Mouse (Mus musculus) kidney, embryonic 15.5 days (tissue): ENCODE results near the gene Ccdc174. TPM values are rescaled to one million over a fixed set of nuclear protein-coding genes. Genes with fewer than 3 reads are reported as not detected.

ENCODE experiments used
- ATAC-seq: fragments of 200-750 bp; cut with Nextera tagmentation; replicated peaks from 2 replicates; pipeline ENCODE4 v1.8.0; 2017; ENCODE audit warnings: moderate TSS enrichment; ENCODE audit not compliant: low FRiP score
- H3K27ac ChIP-seq: fragments of 300-500 bp; sonication (generic); 2 replicates; pipeline ENCODE4 v1.5.1; 2015; ENCODE audit warnings: mild to moderate bottlenecking, inconsistent platforms
- H3K27me3 ChIP-seq: fragments of 300-500 bp; sonication (generic); 2 replicates; pipeline ENCODE4 v1.6.1; 2015; ENCODE audit warnings: inconsistent platforms
- H3K36me3 ChIP-seq: fragments of 300-500 bp; sonication (generic); 2 replicates; pipeline ENCODE4 v1.6.1; 2015; ENCODE audit warnings: inconsistent platforms
- H3K4me1 ChIP-seq: fragments of 300-500 bp; sonication (generic); 2 replicates; pipeline ENCODE4 v1.6.1; 2015; ENCODE audit warnings: inconsistent platforms
- H3K4me2 ChIP-seq: fragments of 300-500 bp; sonication (generic); 2 replicates; pipeline ENCODE4 v1.6.1; 2015; ENCODE audit warnings: moderate library complexity, mild to moderate bottlenecking, inconsistent platforms
- H3K4me3 ChIP-seq: fragments of 300-500 bp; sonication (generic); replicated peaks from 2 replicates; pipeline ENCODE4 v1.5.1; 2015; ENCODE audit warnings: mild to moderate bottlenecking, inconsistent platforms
- H3K9ac ChIP-seq: fragments of 300-500 bp; sonication (generic); 2 replicates; pipeline ENCODE4 v1.6.1; 2015; ENCODE audit warnings: mild to moderate bottlenecking, inconsistent platforms
- H3K9me3 ChIP-seq: fragments of 300-500 bp; sonication (generic); replicated peaks from 2 replicates; pipeline ENCODE4 v1.6.1; 2016; ENCODE audit warnings: inconsistent platforms
- WGBS: fragments of 180-500 bp; shearing (Covaris S2); methylation state at CpG from one replicate; pipeline ENCODE4 v1.1.7; 2015; ENCODE audit warnings: mixed read lengths; 5-methylcytosine and 5-hydroxymethylcytosine counted together
- polyA plus RNA-seq: library from polyadenylated mRNA; unstranded; fragments of >200 nt; fragmentation: Nextera tagmentation; extraction: Ambion mirVana; gene quantifications from 2 replicates; pipeline ENCODE4 v1.2.1, GENCODE M21; 2015

The Ccdc174 gene
- polyA plus RNA-seq, 1 experiment from 2014 or later: 35.0 TPM

GRCm38 (mm10) chr6:91948426-91948825 lies 70.6 kb downstream of the Ccdc174 start:
- Histone ChIP-seq H3K27me3 (no peaks in the 10 kb centered on the region), H3K27ac (no peak overlapping the region), H3K36me3 (no peaks in the 10 kb centered on the region), H3K9ac (no peak overlapping the region), H3K4me2 (no peak overlapping the region), H3K4me3 (no peak overlapping the region), H3K9me3 (no peaks in the 10 kb centered on the region), H3K4me1 (peaks cover 7% of the 10 kb centered on the region)
- 52% methylated on average over 2 of the region's 2 CpGs for WGBS
- ATAC-seq: no peak

Other genes with a start within 250 kb of the Ccdc174 start
- 84.0 and 87.2 TPM in 2 replicates for gene Slc6a6, start 194.0 kb upstream of the Ccdc174 start, polyA plus RNA-seq
- 0.81 and 0.92 TPM in 2 replicates for gene Grip2, start 50.8 kb upstream of the Ccdc174 start, polyA plus RNA-seq
- gene 4930590J08Rik, start 24.8 kb downstream of the Ccdc174 start, polyA plus RNA-seq: 0.25 and 0.57 TPM in 2 replicates
- 18.1 and 18.7 TPM in 2 replicates for gene Fgd5, start 100.8 kb downstream of the Ccdc174 start, polyA plus RNA-seq
- gene Nr2c2, start 213.3 kb downstream of the Ccdc174 start, polyA plus RNA-seq: 18.8 and 19.8 TPM in 2 replicates